In the genomic region with DNA sequence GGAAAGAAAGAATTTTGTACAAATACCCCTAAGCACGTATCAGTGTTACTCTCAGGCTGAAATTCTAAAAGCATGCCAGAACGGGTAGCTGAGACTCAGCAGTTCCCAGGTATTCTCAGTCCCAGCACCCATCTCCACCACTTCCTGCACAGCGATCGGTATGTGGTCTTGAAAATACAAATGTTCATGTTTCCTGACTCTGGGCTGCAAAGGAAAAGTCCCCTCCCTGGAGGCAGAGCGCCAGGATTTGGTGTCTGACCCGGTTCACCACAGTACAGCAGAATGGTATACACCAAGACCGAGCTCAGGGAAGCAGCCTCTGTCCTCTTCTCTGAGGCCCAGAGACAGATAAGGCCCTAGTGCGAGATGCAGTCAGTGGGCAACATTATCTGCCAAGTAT, we compare ENCODE assay signal across 8 mouse cellular contexts.
DNase-seq lines count a peak whose midpoint lies in the region; ATAC-seq and TF ChIP-seq lines count a peak whose summit lies in the region.

No protein-coding gene starts in this region.

- intact Hi-C loops in heart, postnatal 25 days (cut with DNase I) = no loop called here

- H3K4me3 ChIP-seq in hindbrain, embryonic 13.5 days = no peak overlapping the region
- H3K4me3 ChIP-seq in hindbrain, embryonic 14.5 days (replicated peaks; ENCODE audit: low read length) = no peak overlapping the region
- no peak overlapping the region for H3K4me3 ChIP-seq in lung, postnatal 0 days (ENCODE audit: low read depth, low read length)
- H3K4me3 ChIP-seq in midbrain, embryonic 10.5 days = no peak overlapping the region

- no peaks in the 10 kb centered on the region for H3K27me3 ChIP-seq in hindbrain, embryonic 13.5 days
- no peaks in the 10 kb centered on the region for H3K27me3 ChIP-seq in hindbrain, embryonic 14.5 days (ENCODE audit: control insufficient read depth, insufficient read depth, low read length)
- no peaks in the 10 kb centered on the region for H3K27me3 ChIP-seq in lung, postnatal 0 days (replicated peaks; ENCODE audit: insufficient read depth, low read length)
- H3K27me3 ChIP-seq in midbrain, embryonic 10.5 days (ENCODE audit: low read depth, poor library complexity, severe bottlenecking) = no peaks in the 10 kb centered on the region

- ATAC-seq in hindbrain, embryonic 13.5 days (ENCODE audit: low FRiP score) = no peak
- no peak for ATAC-seq in hindbrain, embryonic 14.5 days (ENCODE audit: low FRiP score)
- ATAC-seq in lung, postnatal 0 days = peak; percentile 37

- no peaks in the 10 kb centered on the region for H3K9me3 ChIP-seq in hindbrain, embryonic 13.5 days
- H3K9me3 ChIP-seq in hindbrain, embryonic 14.5 days (ENCODE audit: control insufficient read depth, low read length) = no peaks in the 10 kb centered on the region
- no peaks in the 10 kb centered on the region for H3K9me3 ChIP-seq in lung, postnatal 0 days (ENCODE audit: low read length)
- no peaks in the 10 kb centered on the region for H3K9me3 ChIP-seq in midbrain, embryonic 10.5 days (replicated peaks)

- no peak for TF ChIP-seq EP300 in lung, postnatal 0 days (IDR thresholded peaks at IDR 0.05)

- 0 out of 2 replicates have a peak overlapping the region, but pooled peaks have one; percentile 15 for H3K9ac ChIP-seq in hindbrain, embryonic 13.5 days
- H3K9ac ChIP-seq in hindbrain, embryonic 14.5 days = no peak overlapping the region
- H3K9ac ChIP-seq in lung, postnatal 0 days (replicated peaks; ENCODE audit: low read depth) = no peak overlapping the region

- WGBS in hindbrain, embryonic 13.5 days = 74% methylated on average over 8 of the region's 8 CpGs
- 66% methylated on average over 8 of the region's 8 CpGs for WGBS in hindbrain, embryonic 14.5 days
- WGBS in lung, postnatal 0 days = 13% methylated on average over 8 of the region's 8 CpGs
- WGBS in midbrain, embryonic 10.5 days = 78% methylated on average over 8 of the region's 8 CpGs

- peaks cover 66% of the 10 kb centered on the region for H3K4me1 ChIP-seq in hindbrain, embryonic 13.5 days (replicated peaks)
- peaks cover 31% of the 10 kb centered on the region for H3K4me1 ChIP-seq in hindbrain, embryonic 14.5 days (replicated peaks; ENCODE audit: control insufficient read depth, insufficient read depth, low read length)
- peaks cover 59% of the 10 kb centered on the region for H3K4me1 ChIP-seq in lung, postnatal 0 days (ENCODE audit: insufficient read depth, low read depth, low read length)
- peaks cover 26% of the 10 kb centered on the region for H3K4me1 ChIP-seq in midbrain, embryonic 10.5 days

- no peak for DNase-seq in hindbrain, embryonic 14.5 days (ENCODE audit: low spot score)
- peak; percentile 45 for DNase-seq in cerebellum, adult 9-10 months
- DNase-seq in heart, postnatal 25 days (ENCODE audit: low spot score) = peak; percentile 58
- DNase-seq in lung, postnatal 0 days (ENCODE audit: low spot score) = peak; percentile 58
- no peak for DNase-seq in retina, embryonic 14.5 days (ENCODE audit: low spot score)
- no peak for DNase-seq in retina, postnatal 1 day
- no peak for DNase-seq in midbrain, embryonic 10.5 days (ENCODE audit: low spot score)

- no peaks in the 10 kb centered on the region for H3K36me3 ChIP-seq in hindbrain, embryonic 13.5 days
- no peaks in the 10 kb centered on the region for H3K36me3 ChIP-seq in hindbrain, embryonic 14.5 days (replicated peaks; ENCODE audit: control insufficient read depth, insufficient read depth)
- no peaks in the 10 kb centered on the region for H3K36me3 ChIP-seq in lung, postnatal 0 days (ENCODE audit: insufficient read depth, low read length)
- H3K36me3 ChIP-seq in midbrain, embryonic 10.5 days = no peaks in the 10 kb centered on the region

- H3K4me2 ChIP-seq in hindbrain, embryonic 13.5 days = no peak overlapping the region
- H3K4me2 ChIP-seq in hindbrain, embryonic 14.5 days (replicated peaks) = no peak overlapping the region
- H3K4me2 ChIP-seq in lung, postnatal 0 days (replicated peaks; ENCODE audit: low read depth, low read length) = peak overlapping the region; percentile 28

- TF ChIP-seq CTCF in lung, postnatal 0 days (IDR thresholded peaks at IDR 0.05) = no peak

- H3K27ac ChIP-seq in hindbrain, embryonic 13.5 days = 0 out of 2 replicates have a peak overlapping the region, but pooled peaks have one; percentile 30
- no peak overlapping the region for H3K27ac ChIP-seq in hindbrain, embryonic 14.5 days
- H3K27ac ChIP-seq in lung, postnatal 0 days (ENCODE audit: low read length) = peak overlapping the region; percentile 79
- H3K27ac ChIP-seq in midbrain, embryonic 10.5 days (replicated peaks) = no peak overlapping the region

Comparison
In these comparisons a context has a peak if more than half of its experiments do, and no peak if none do; other contexts are left out.
1. H3K27ac ChIP-seq: peak in hindbrain, embryonic 13.5 days (single experiment) and lung, postnatal 0 days (single experiment); none in hindbrain, embryonic 14.5 days (single experiment) and midbrain, embryonic 10.5 days (single experiment).
2. DNase-seq: peak in cerebellum, adult 9-10 months (single experiment), heart, postnatal 25 days (single experiment) and lung, postnatal 0 days (single experiment); none in hindbrain, embryonic 14.5 days (single experiment), retina, embryonic 14.5 days (single experiment), retina, postnatal 1 day (single experiment) and midbrain, embryonic 10.5 days (single experiment).